Mouse (Mus musculus) E14TG2a.4 (cell line): ENCODE data around the gene Rfpl4.

Experiments used
- CTCF ChIP-seq: conservative IDR thresholded peaks from 2 replicates; pipeline ENCODE4 v1.5.1; 2014; ENCODE audit warnings: low read length
- POU5F1 ChIP-seq: IDR thresholded peaks from 2 replicates; pipeline ENCODE4 v1.6.1; 2014; ENCODE audit warnings: low read length, borderline replicate concordance

GRCm38 (mm10) chr7:5099796-5100195, 17.0 kb downstream of the Rfpl4 start:
- TF ChIP-seq CTCF (no peak), POU5F1 (no peak)
